Mouse (Mus musculus) heart, postnatal 25 days (tissue): ENCODE results near the gene Ndp. TPM values are rescaled to one million over a fixed set of nuclear protein-coding genes. Genes with fewer than 3 reads are reported as not detected.

ENCODE experiments used
- DNase-seq: peaks from one replicate; pipeline ENCODE4 v3.0.0; 2022; ENCODE audit warnings: low spot score
- intact Hi-C: fragments of 180-260 bp; cut with DNase I; formaldehyde crosslinking; loops from one replicate; pipeline ENCODE4 v1.15.1; 2025
- total RNA-seq, 2 experiments: library from RNA; stranded (reverse); gene quantifications; 2 replicates each; pipeline ENCODE4 v1.2.3; 2021

Gene Ndp
- total RNA-seq, result under 1 TPM in 1 of 2 experiments, not detected in 1; 0.17 TPM

DNA sequence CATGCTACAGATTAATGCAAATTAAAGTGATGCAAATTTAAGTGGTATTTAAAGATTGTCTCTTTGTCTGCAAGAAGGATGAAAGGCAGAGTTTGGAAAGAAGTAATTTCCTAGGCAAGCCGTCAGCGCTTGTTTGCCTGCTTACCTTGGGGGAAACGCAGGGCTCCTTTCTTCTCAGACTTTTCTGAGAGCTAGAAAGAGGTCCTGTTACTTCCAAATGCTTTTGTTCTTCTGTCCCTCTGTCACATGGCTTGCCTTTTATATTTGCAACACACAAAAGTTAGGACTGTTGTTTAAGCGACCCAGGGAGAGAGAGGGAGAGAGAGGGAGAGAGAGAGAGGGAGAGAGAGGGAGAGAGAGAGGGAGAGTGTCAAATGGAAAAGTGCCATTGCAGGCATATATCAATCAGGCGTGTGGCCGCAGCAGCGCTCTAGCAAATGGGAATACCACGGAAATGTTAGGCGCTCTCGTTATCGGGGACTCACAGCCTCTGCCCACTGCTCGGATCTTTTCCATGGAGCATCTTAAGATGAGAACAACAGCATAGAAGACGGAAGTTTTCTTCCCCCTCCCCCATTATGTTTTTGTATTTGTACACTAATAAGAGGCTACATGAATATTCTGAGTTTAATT, at the start of gene Ndp:
Ndp (minus strand) TSS at position 534 of the 633 bp plus-strand sequence.
- no peak for DNase-seq
- intact Hi-C loops, result no loop called here

DNA sequence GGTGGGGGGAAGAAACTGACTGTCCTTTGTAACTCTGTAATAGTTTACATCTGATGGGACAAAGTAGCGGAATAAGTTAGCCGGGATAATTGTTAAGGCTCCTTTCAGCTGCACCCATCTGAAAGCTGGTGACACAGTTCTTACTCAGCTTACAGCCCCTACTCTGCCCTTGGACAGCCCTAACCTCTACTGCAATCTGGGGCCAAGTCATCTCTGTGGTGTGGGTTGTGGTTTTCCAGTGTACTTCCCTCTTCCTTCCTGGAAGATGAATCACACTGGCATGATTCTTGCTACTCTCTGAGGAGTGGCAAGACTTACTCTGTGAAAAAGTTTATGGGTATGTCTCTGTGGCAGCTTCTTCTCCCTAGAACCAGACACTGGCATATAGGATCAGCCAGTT, 43.2 kb upstream of the Ndp start:
- intact Hi-C loops, result no loop called here
- no peak for DNase-seq

- DNase-seq, result no peak
- intact Hi-C loops, result no loop called here
Observed at GRCm38 (mm10) chrX:16918006-16918405, 6.4 kb upstream of the Ndp start.

DNA sequence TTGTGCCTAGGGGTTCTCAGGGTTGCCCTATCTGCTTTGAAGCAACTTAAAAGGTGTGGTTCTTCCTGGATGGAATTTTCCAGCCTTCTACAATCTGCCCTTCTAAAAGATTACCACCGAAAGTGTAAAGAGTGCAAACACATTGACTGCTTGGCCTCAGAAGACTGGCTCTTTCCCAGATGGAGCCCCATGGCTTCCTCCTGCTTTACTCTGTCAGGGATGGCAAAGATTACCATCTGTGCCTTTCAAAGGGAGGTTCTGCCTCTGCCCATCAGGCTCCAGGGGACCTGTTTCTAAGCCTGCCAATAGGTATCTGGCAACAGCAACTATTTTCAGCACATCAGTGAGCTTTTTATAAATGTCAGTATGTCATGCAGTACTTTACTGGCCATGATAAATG, 1.5 kb upstream of the Ndp start:
- intact Hi-C loops, result no loop called here
- no peak for DNase-seq

GRCm38 (mm10) chrX:16911911-16912310, 337 bp upstream of the Ndp start:
- intact Hi-C loops, result no loop called here
- DNase-seq, result no peak

GRCm38 (mm10) chrX:16910211-16911095, 1.1 kb downstream of the Ndp start:
- no peak for DNase-seq
- intact Hi-C loops, result no loop called here

GRCm38 (mm10) chrX:16908652-16909051, 2.9 kb downstream of the Ndp start:
- DNase-seq, result no peak
- intact Hi-C loops, result no loop called here

DNA sequence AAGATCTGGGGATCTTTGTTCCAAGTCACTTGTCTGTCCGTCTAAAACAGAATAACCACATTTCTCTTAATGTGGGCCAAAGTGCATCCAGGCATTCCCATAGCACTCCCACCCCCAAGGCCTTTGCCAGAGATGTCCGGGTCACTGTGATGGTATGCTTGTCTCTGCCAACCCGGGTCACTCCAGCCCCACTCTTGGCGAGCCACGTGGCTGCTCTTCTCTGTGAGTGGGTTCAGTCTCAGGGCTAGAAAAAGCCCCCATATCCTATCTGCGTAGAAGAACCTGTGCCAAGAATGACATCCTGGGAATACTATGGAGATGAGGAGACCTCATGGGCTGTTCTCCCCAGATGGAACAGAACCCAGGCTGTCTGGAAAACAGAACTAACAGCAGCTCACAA, 4.0 kb downstream of the Ndp start:
- DNase-seq, result no peak

DNA sequence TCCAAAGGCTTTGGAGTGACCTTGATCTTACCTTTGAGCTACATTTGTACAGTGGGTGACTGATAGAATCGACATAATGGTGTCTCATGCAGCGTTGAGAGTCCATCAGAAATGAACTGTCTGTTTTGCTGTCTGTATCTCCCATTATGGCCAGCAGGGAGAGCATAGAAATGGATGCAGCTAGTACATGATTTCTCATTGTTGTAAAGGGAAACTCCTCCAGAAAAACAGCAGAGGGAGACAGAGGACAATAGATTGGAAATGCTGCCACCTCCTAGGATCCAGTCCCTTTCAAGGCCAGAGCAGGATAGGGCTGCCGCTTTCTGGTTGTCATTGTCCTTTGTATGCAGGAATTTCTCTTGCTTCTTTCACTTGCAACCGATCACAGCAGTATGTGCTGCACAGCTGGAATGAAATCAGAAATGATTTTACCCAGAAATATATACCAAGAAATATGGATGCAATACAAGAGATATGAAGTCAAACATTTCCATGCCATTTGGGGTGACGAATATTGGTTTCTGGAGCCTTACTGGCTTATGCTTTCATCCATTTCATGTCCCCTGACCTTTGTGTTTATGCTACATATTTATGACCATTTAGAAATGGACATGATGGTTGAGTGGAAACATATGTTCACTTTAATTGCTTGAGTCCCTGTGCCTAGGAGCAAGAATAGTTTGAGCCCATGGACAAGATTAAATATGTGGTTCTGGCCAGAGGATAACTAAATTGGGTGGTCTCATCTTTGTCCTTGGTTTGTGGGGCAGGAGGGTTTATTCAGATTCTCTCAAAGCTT, 17.0 kb downstream of the Ndp start:
- intact Hi-C loops, result loop anchor here (10.0 kb wide), 1 partner anchor 1360 kb away; no protein-coding TSS in a partner anchor
- no peak for DNase-seq

More for the DNA sequence above, 4.0 kb downstream of the Ndp start:
- intact Hi-C loops, result no loop called here

- DNase-seq, result no peak
- intact Hi-C loops, result no loop called here
Observed at GRCm38 (mm10) chrX:16867640-16868314, 43.8 kb downstream of the Ndp start.

GRCm38 (mm10) chrX:16860244-16860643, 51.3 kb downstream of the Ndp start:
- DNase-seq, result no peak
- intact Hi-C loops, result loop anchor here (2.0 to 5.0 kb wide), 2 partner anchors 93 to 409 kb away; no protein-coding TSS in a partner anchor

GRCm38 (mm10) chrX:16846034-16846433, 65.5 kb downstream of the Ndp start:
- intact Hi-C loops, result no loop called here
- DNase-seq, result no peak

DNA sequence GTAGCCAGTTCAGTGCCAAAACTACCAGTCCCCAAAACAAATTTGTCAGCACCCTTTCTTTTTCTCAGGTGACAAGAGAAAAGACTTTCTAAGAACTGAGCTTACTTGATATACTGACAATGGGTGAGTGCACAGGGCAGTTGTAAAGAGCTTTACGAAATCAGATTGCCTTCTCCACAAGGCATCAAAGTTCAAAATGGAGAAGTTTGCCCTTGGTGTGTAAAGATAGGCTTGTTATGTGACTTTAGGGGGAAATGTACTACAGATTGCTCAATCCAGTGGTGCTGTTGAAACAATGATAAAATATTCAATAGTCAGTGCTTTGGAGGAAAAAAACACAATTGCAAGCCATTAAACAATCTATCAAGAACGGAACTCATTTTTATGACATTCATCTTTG, 70.1 kb downstream of the Ndp start:
- DNase-seq, result no peak
- intact Hi-C loops, result no loop called here

GRCm38 (mm10) chrX:16837293-16837692, 74.3 kb downstream of the Ndp start:
- intact Hi-C loops, result no loop called here
- no peak for DNase-seq

GRCm38 (mm10) chrX:16836488-16837082, 75.0 kb downstream of the Ndp start:
- no peak for DNase-seq
- intact Hi-C loops, result no loop called here

Other genes starting within 250 kb of the Ndp start
- 10 to 100 TPM; 23.4 to 29.4 TPM for gene Maob, start 94.4 kb downstream of the Ndp start, total RNA-seq